Mouse (Mus musculus): Measurements from ENCODE around the gene Olfr480.

- TF ChIP-seq CTCF (IDR thresholded peaks at IDR 0.05; ENCODE audit: low read depth) (no peak), EP300 (IDR thresholded peaks at IDR 0.05; ENCODE audit: low read depth) (no peak)
Observed at GRCm38 (mm10) chr7:108033889-108034288, 33.3 kb downstream of the Olfr480 start, which contains the start of gene Olfr478.
